Mouse (Mus musculus) heart, embryonic 15.5 days (tissue): ENCODE measurements around the gene Bahcc1. TPM values are rescaled to one million over a fixed set of nuclear protein-coding genes. Genes with fewer than 3 reads are reported as not detected.
A peak's percentile ranks its signal among the peaks of the same experiment; 100 is the strongest.

Source experiments
- ATAC-seq: fragments of 200-750 bp; cut with Nextera tagmentation; replicated peaks from 2 replicates; pipeline ENCODE4 v1.8.0; 2017; ENCODE audit warnings: low read depth, moderate TSS enrichment; ENCODE audit not compliant: insufficient number of reproducible peaks, insufficient read depth, low FRiP score
- H3K27ac ChIP-seq: fragments of 300-500 bp; sonication (generic); 2 replicates; pipeline ENCODE4 v1.5.1; 2015; ENCODE audit warnings: mild to moderate bottlenecking, inconsistent platforms
- H3K27me3 ChIP-seq: fragments of 300-500 bp; sonication (generic); 2 replicates; pipeline ENCODE4 v1.6.1; 2015; ENCODE audit warnings: inconsistent platforms
- H3K36me3 ChIP-seq: fragments of 300-500 bp; sonication (generic); 2 replicates; pipeline ENCODE4 v1.6.1; 2015; ENCODE audit warnings: mild to moderate bottlenecking, inconsistent platforms
- H3K4me1 ChIP-seq: fragments of 300-500 bp; sonication (generic); replicated peaks from 2 replicates; pipeline ENCODE4 v1.6.1; 2015; ENCODE audit warnings: inconsistent platforms
- H3K4me2 ChIP-seq: fragments of 300-500 bp; sonication (generic); 2 replicates; pipeline ENCODE4 v1.6.1; 2015; ENCODE audit warnings: inconsistent platforms, mild to moderate bottlenecking, moderate library complexity
- H3K4me3 ChIP-seq: fragments of 300-500 bp; sonication (generic); 2 replicates; pipeline ENCODE4 v1.5.1; 2015; ENCODE audit warnings: mild to moderate bottlenecking, inconsistent platforms
- H3K9ac ChIP-seq: fragments of 300-500 bp; sonication (generic); 2 replicates; pipeline ENCODE4 v1.6.1; 2015; ENCODE audit warnings: mild to moderate bottlenecking, inconsistent platforms
- H3K9me3 ChIP-seq: fragments of 300-500 bp; sonication (generic); replicated peaks from 2 replicates; pipeline ENCODE4 v1.6.1; 2016; ENCODE audit warnings: inconsistent platforms
- WGBS: fragments of 180-500 bp; shearing (Covaris S2); methylation state at CpG from one replicate; pipeline ENCODE4 v1.1.7; 2015; ENCODE audit warnings: mixed read lengths; 5-methylcytosine and 5-hydroxymethylcytosine counted together
- polyA plus RNA-seq: library from polyadenylated mRNA; unstranded; fragments of >200 nt; fragmentation: Nextera tagmentation; extraction: Ambion mirVana; gene quantifications from 2 replicates; pipeline ENCODE4 v1.2.1, GENCODE M21; 2015

The Bahcc1 gene
- polyA plus RNA-seq, 1 experiment from 2014 or later, result 4.2 TPM

DNA sequence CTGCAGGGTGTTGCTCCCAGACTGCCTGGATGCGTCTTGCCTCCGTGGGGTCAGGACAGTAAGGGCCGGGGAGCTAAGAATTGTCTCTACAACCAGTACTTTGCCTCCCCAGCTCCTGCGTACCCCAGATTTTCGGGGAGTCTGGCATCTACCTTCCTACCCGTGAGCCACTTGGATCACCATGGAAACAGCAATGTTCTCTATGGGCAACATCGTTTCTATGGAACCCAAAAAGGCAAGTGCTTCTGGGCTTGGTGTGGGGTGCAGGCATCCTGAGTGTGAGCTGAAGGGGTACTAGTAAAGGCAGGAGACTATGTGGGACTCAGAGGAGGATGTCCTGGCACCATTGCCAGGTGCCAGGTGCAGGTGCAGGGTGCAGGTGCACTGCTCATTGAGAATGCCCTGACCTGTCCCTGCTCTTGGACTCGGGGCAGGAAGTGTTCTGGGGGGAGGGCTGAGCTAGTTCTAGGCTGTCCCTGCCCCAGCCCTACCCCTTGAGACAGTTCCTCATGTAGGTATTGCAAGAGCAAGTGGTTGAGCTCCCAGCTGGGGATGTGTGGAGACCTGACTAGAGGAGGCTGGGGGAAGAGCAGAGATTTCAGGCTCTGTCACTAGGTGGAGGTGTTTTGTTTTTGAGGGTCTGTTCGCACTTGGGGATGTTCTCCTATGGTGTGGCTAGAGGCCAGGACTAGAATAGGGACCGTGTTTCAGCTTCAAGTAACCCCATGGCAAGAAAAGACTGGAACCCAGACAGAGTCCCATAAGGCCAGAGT is 35.6 kb downstream of the Bahcc1 start:
- H3K9ac ChIP-seq, result no peak overlapping the region
- H3K4me3 ChIP-seq, result no peak overlapping the region
- no peaks in the 10 kb centered on the region for H3K27me3 ChIP-seq
- 77% methylated on average over 10 of the region's 10 CpGs for WGBS
- H3K36me3 ChIP-seq, result peaks cover 21% of the 10 kb centered on the region
- no peak overlapping the region for H3K27ac ChIP-seq
- H3K9me3 ChIP-seq, result no peaks in the 10 kb centered on the region
- peaks cover 48% of the 10 kb centered on the region for H3K4me1 ChIP-seq
- no peak for ATAC-seq
- no peak overlapping the region for H3K4me2 ChIP-seq

DNA sequence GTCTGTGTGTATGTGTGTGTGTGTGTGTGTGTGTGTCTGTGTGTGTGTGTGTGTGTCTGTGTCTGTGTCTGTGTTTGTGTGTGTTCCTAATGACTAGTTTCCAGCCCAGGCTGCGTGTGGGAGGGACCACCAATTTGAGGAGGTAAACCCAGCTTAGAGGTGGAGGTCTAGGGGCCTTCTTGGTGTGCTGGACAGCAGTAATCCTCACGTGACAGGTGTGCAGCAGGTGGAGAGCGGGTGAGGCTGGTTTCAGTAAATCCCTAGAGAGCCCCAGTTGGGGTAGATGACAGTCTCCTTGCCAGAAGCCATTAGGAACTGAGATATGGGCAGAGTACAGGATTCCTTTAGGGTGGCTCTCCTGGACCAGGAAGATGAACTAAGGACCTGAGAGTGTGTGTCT is 36.3 kb downstream of the Bahcc1 start:
- 86% methylated on average over 3 of the region's 3 CpGs for WGBS

GRCm38 (mm10) chr11:120269498-120270104 is 36.9 kb downstream of the Bahcc1 start:
- H3K4me1 ChIP-seq, result peaks cover 36% of the 10 kb centered on the region
- no peak overlapping the region for H3K4me3 ChIP-seq
- peaks cover 33% of the 10 kb centered on the region for H3K36me3 ChIP-seq
- H3K9me3 ChIP-seq, result no peaks in the 10 kb centered on the region
- 54% methylated on average over 8 of the region's 8 CpGs for WGBS
- 0 out of 2 replicates have a peak overlapping the region, but pooled peaks have one; percentile 25 for H3K9ac ChIP-seq
- no peak overlapping the region for H3K4me2 ChIP-seq
- no peaks in the 10 kb centered on the region for H3K27me3 ChIP-seq
- H3K27ac ChIP-seq, result peak overlapping the region; percentile 34; the same call in 1 of the 2 replicates
- ATAC-seq, result no peak

More for the DNA sequence above, 36.3 kb downstream of the Bahcc1 start:
- H3K36me3 ChIP-seq, result peaks cover 27% of the 10 kb centered on the region
- H3K27ac ChIP-seq, result peak overlapping the region; percentile 34; the same call in 1 of the 2 replicates
- H3K4me1 ChIP-seq, result peaks cover 41% of the 10 kb centered on the region
- H3K9ac ChIP-seq, result no peak overlapping the region
- H3K9me3 ChIP-seq, result no peaks in the 10 kb centered on the region
- H3K27me3 ChIP-seq, result no peaks in the 10 kb centered on the region
- H3K4me3 ChIP-seq, result no peak overlapping the region
- ATAC-seq, result no peak
- H3K4me2 ChIP-seq, result no peak overlapping the region

- 73% methylated on average over 11 of the region's 11 CpGs for WGBS
- H3K4me2 ChIP-seq, result no peak overlapping the region
- H3K4me3 ChIP-seq, result no peak overlapping the region
- H3K27me3 ChIP-seq, result no peaks in the 10 kb centered on the region
- no peak for ATAC-seq
- no peak overlapping the region for H3K9ac ChIP-seq
- H3K27ac ChIP-seq, result 0 out of 2 replicates have a peak overlapping the region, but pooled peaks have one; percentile 9
- H3K36me3 ChIP-seq, result peaks cover 30% of the 10 kb centered on the region
- H3K4me1 ChIP-seq, result peaks cover 39% of the 10 kb centered on the region
- no peaks in the 10 kb centered on the region for H3K9me3 ChIP-seq
Observed at GRCm38 (mm10) chr11:120279335-120279734, 46.6 kb downstream of the Bahcc1 start.

DNA sequence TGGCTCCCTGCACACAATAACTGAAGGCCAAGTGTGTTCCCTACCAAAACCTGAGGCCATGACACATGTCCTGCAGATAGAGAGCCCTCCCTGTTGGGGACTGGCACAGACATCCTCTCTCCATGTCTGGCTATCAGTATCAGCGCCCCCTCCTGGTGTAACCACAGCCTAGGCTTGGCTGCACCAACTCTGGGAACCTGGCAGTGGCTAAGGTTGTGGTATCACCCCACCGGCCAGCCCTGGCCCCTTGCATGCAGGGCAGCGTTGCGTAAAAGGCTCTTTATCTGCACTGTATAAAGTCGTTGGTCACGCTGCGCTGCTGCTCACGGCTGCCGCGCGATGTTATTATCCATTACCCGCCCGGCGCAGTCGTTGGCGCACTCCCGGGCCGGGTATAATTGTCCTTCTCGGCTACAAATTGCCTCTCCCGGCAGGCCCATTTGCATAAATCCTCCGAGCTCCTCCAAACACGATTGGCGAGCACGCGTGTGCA is 47.6 kb downstream of the Bahcc1 start:
- Histone ChIP-seq H3K9me3 (no peaks in the 10 kb centered on the region), H3K27me3 (no peaks in the 10 kb centered on the region), H3K9ac (no peak overlapping the region), H3K4me3 (no peak overlapping the region), H3K4me1 (peaks cover 39% of the 10 kb centered on the region), H3K36me3 (peaks cover 30% of the 10 kb centered on the region), H3K4me2 (no peak overlapping the region), H3K27ac (0 out of 2 replicates have a peak overlapping the region, but pooled peaks have one; percentile 9)
- WGBS, result 84% methylated on average over 25 of the region's 25 CpGs
- ATAC-seq, result no peak; the same call in 1 of the 2 replicates

DNA sequence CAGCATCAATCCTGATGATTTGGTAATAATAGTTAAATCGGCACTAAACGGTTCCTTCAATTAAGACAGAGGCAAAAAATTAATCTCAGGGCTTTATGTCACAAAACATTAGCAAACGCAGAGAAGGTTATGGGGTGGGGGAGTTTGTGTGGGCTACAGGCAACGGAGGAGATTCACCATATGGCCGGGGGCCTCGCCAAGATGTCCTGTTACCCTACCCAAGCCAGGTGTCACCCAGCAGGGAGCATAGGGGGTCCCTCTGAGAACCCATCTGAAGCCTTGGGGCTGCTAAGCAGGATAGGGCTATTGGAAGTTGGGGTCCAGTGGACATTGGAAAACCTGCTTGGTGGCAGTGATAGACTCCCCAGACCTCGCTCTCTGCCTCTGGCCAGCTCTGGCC is 48.0 kb downstream of the Bahcc1 start:
- H3K4me1 ChIP-seq, result peaks cover 39% of the 10 kb centered on the region
- H3K36me3 ChIP-seq, result peaks cover 32% of the 10 kb centered on the region
- H3K27ac ChIP-seq, result peak overlapping the region; percentile 40
- no peaks in the 10 kb centered on the region for H3K27me3 ChIP-seq
- H3K4me3 ChIP-seq, result no peak overlapping the region
- 88% methylated on average over 7 of the region's 7 CpGs for WGBS
- no peak for ATAC-seq
- no peaks in the 10 kb centered on the region for H3K9me3 ChIP-seq
- no peak overlapping the region for H3K4me2 ChIP-seq
- H3K9ac ChIP-seq, result no peak overlapping the region

DNA sequence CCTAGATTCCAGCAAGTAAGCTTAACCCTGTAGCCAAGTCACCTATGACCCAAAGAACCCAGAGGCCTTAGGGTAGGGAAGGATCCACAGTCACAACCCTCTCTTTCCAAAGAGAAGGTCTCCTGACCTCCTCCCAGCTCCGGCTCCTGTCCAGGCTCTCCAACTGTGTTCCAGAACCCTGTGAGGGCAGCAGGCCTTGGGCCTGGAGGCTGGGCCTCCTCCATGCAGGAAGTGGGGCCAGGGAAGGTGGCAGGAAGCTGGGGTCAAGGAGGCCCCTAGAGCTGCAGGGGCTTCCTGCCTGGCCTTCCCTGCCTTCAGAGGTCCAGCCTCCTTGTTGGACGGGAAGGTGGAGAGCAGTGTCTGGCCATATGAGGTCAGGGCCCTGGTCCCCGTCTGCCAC is 48.5 kb downstream of the Bahcc1 start:
- no peaks in the 10 kb centered on the region for H3K9me3 ChIP-seq
- peaks cover 31% of the 10 kb centered on the region for H3K36me3 ChIP-seq
- H3K9ac ChIP-seq, result no peak overlapping the region
- H3K4me1 ChIP-seq, result peaks cover 39% of the 10 kb centered on the region
- peak overlapping the region; percentile 40 for H3K27ac ChIP-seq
- no peak overlapping the region for H3K4me3 ChIP-seq
- no peaks in the 10 kb centered on the region for H3K27me3 ChIP-seq
- 61% methylated on average over 3 of the region's 3 CpGs for WGBS
- H3K4me2 ChIP-seq, result no peak overlapping the region
- no peak for ATAC-seq

DNA sequence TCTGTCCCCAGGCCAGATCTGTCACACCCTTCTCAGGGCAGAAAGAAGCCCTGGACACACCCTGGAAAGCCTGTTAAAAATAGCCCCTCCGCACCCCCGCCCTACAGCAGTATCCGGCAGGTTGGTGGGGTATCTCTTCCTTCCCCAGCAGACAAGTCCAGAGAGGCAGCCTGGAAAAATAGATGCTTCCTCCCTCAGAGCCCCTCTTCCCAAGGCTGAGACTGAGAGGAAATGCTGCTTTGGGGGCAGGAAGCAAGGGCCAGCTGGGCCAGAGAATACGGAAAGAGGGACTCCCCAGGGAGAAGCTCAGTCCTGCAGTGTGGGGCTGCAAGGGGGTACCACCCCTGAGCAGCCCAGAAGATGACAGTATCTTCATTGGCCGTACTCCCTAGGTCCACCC is 50.8 kb downstream of the Bahcc1 start:
- Histone ChIP-seq H3K36me3 (peaks cover 43% of the 10 kb centered on the region), H3K4me1 (peaks cover 39% of the 10 kb centered on the region), H3K4me3 (no peak overlapping the region), H3K27ac (peak overlapping the region; percentile 60), H3K27me3 (no peaks in the 10 kb centered on the region), H3K4me2 (no peak overlapping the region; the same call in 1 of the 2 replicates), H3K9me3 (no peaks in the 10 kb centered on the region), H3K9ac (no peak overlapping the region)
- 40% methylated on average over 5 of the region's 5 CpGs for WGBS
- peak; percentile 53 for ATAC-seq

DNA sequence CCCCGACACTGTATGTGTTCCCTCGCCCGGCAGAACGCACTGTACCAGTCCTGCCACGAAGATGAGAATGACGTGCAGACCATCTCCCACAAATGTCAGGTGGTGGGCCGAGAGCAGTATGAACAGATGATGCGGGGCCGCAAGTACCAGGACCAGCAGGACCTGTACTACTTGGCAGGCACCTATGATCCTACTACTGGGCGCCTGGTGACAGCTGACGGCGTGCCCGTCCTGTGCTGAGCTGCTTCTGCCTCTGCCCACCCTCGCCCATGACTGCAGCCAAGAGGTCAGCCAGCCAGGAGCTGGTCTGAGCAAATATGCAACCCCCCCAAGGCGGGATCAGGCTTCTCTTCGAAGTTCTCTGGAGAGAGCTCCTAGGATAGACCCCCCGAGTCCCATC is 56.9 kb downstream of the Bahcc1 start:
- H3K4me2 ChIP-seq, result no peak overlapping the region
- H3K9ac ChIP-seq, result no peak overlapping the region
- no peaks in the 10 kb centered on the region for H3K9me3 ChIP-seq
- H3K4me1 ChIP-seq, result peaks cover 21% of the 10 kb centered on the region
- 93% methylated on average over 17 of the region's 17 CpGs for WGBS
- H3K4me3 ChIP-seq, result no peak overlapping the region
- no peak overlapping the region for H3K27ac ChIP-seq
- no peak for ATAC-seq
- peaks cover 54% of the 10 kb centered on the region for H3K36me3 ChIP-seq
- no peaks in the 10 kb centered on the region for H3K27me3 ChIP-seq

DNA sequence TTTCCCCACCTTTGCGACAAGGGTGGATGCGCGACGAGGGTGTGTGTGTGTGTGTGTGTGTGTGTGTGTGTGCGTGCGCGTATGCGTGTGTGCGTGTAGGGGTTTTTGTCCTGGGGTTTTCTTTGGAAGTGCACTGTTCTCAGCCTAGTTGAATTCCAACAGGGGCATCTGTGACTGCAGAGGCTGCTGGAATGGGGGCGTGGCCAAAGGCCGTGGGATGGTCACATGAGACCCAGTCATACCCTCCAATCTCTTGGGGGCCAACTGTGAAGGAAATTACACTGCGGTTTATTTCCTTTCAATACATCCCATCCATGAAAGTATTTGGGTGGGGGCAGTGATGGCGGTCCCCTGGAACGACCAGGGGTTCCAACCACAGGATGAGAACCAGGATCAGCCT is 57.5 kb downstream of the Bahcc1 start:
- peaks cover 21% of the 10 kb centered on the region for H3K4me1 ChIP-seq
- 87% methylated on average over 14 of the region's 14 CpGs for WGBS
- H3K36me3 ChIP-seq, result peaks cover 47% of the 10 kb centered on the region
- no peaks in the 10 kb centered on the region for H3K27me3 ChIP-seq
- H3K4me2 ChIP-seq, result no peak overlapping the region
- no peak for ATAC-seq
- no peak overlapping the region for H3K27ac ChIP-seq
- no peak overlapping the region for H3K4me3 ChIP-seq
- H3K9ac ChIP-seq, result no peak overlapping the region
- H3K9me3 ChIP-seq, result no peaks in the 10 kb centered on the region

DNA sequence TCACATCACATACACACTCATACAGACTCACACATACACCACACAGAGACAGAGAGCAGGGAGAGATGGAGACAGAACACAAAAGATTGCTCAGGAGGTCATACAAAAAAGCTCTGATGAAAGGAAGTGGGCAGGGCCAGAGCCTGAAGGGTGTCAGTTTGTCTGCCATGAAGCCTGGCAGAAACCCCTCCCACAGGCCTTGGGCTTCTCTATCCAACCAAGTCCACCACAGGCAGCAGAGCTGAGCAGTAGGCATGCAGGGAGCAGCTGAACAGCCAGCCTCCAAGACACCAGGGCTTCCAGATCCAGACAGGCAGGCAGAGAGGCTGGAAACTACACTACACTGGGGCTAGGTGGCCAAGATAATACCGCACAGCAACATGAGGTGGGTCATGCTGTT is 61.0 kb downstream of the Bahcc1 start:
- Histone ChIP-seq H3K27me3 (no peaks in the 10 kb centered on the region), H3K4me2 (no peak overlapping the region), H3K27ac (no peak overlapping the region), H3K4me3 (no peak overlapping the region), H3K9me3 (no peaks in the 10 kb centered on the region), H3K36me3 (peaks cover 19% of the 10 kb centered on the region), H3K9ac (no peak overlapping the region), H3K4me1 (peaks cover 27% of the 10 kb centered on the region)
- WGBS, result 63% methylated on average over 1 of the region's 1 CpGs
- ATAC-seq, result no peak
